In genomic region chr13:99500609-99501008, GRCm38 (mm10) we compare ENCODE assay signal across 14 mouse cellular contexts. TPM values are rescaled to one million over a fixed set of nuclear protein-coding genes. Genes with fewer than 3 reads are reported as not detected.
DNase-seq lines count a peak whose midpoint lies in the region; ATAC-seq and TF ChIP-seq lines count a peak whose summit lies in the region.
"Had no signal": no experiment of that assay in that cellular context is flagged by ENCODE, and none has a peak within 500 bp of the region (broad histone marks: within the 10 kb centered on the region; RNA-seq: fewer than 3 reads in every experiment).

No protein-coding gene starts in this region.

- H3K4me3 ChIP-seq in neural tube, embryonic 13.5 days = no peak overlapping the region
- H3K4me3 ChIP-seq in neural tube, embryonic 15.5 days (replicated peaks) = no peak overlapping the region
- no peak overlapping the region for H3K4me3 ChIP-seq in embryonic facial prominence, embryonic 13.5 days
- no peak overlapping the region for H3K4me3 ChIP-seq in hindbrain, embryonic 14.5 days (replicated peaks; ENCODE audit: low read length)
- H3K4me3 ChIP-seq in myocyte = no peak overlapping the region
- H3K4me3 ChIP-seq in stomach, postnatal 0 days (ENCODE audit: low read depth, low read length) = no peak overlapping the region
- H3K4me3 ChIP-seq in kidney, embryonic 14.5 days (ENCODE audit: low read length) = no peak overlapping the region
- H3K4me3 ChIP-seq: erythroblast, embryonic 14.5 days; heart, embryonic 12.5 days; liver, embryonic 15.5 days had no signal

- H3K4me1 ChIP-seq in neural tube, embryonic 13.5 days (replicated peaks) = peaks cover 69% of the 10 kb centered on the region
- H3K4me1 ChIP-seq in neural tube, embryonic 15.5 days = peaks cover 60% of the 10 kb centered on the region
- H3K4me1 ChIP-seq in embryonic facial prominence, embryonic 13.5 days = peaks cover 48% of the 10 kb centered on the region
- peaks cover 57% of the 10 kb centered on the region for H3K4me1 ChIP-seq in hindbrain, embryonic 14.5 days (replicated peaks; ENCODE audit: control insufficient read depth, insufficient read depth, low read length)
- H3K4me1 ChIP-seq in stomach, postnatal 0 days (replicated peaks; ENCODE audit: control insufficient read depth, insufficient read depth) = 0 out of 2 replicates have a peak, but pooled peaks cover 3% of the 10 kb centered on the region
- H3K4me1 ChIP-seq in kidney, embryonic 14.5 days (ENCODE audit: control insufficient read depth, insufficient read depth, low read length) = peaks cover 10% of the 10 kb centered on the region
- H3K4me1 ChIP-seq: liver, embryonic 15.5 days had no signal

- peak overlapping the region; percentile 49; the same call in 1 of the 2 replicates for H3K9ac ChIP-seq in neural tube, embryonic 13.5 days
- H3K9ac ChIP-seq in neural tube, embryonic 15.5 days (replicated peaks) = no peak overlapping the region
- 0 out of 2 replicates have a peak overlapping the region, but pooled peaks have one; percentile 4 for H3K9ac ChIP-seq in embryonic facial prominence, embryonic 13.5 days
- no peak overlapping the region for H3K9ac ChIP-seq in hindbrain, embryonic 14.5 days
- H3K9ac ChIP-seq in stomach, postnatal 0 days (ENCODE audit: low read length) = no peak overlapping the region
- no peak overlapping the region for H3K9ac ChIP-seq in kidney, embryonic 14.5 days (ENCODE audit: low read depth, low read length)
- H3K9ac ChIP-seq: heart, embryonic 12.5 days; liver, embryonic 15.5 days had no signal

- peaks cover 83% of the 10 kb centered on the region for H3K79me2 ChIP-seq in myocyte (ENCODE audit: control insufficient read depth, insufficient read depth)

- H3K27ac ChIP-seq in neural tube, embryonic 13.5 days (replicated peaks) = peak overlapping the region; percentile 78
- H3K27ac ChIP-seq in neural tube, embryonic 15.5 days (replicated peaks) = no peak overlapping the region
- H3K27ac ChIP-seq in embryonic facial prominence, embryonic 13.5 days = peak overlapping the region; percentile 33; the same call in 1 of the 2 replicates
- peak overlapping the region; percentile 62 for H3K27ac ChIP-seq in hindbrain, embryonic 14.5 days
- H3K27ac ChIP-seq in stomach, postnatal 0 days (replicated peaks) = no peak overlapping the region
- no peak overlapping the region for H3K27ac ChIP-seq in kidney, embryonic 14.5 days (ENCODE audit: low read depth, low read length)
- H3K27ac ChIP-seq: liver, embryonic 15.5 days had no signal

- peaks cover 34% of the 10 kb centered on the region for H3K36me3 ChIP-seq in neural tube, embryonic 13.5 days
- H3K36me3 ChIP-seq in neural tube, embryonic 15.5 days = peaks cover 8% of the 10 kb centered on the region
- H3K36me3 ChIP-seq in embryonic facial prominence, embryonic 13.5 days = no peaks in the 10 kb centered on the region
- H3K36me3 ChIP-seq in hindbrain, embryonic 14.5 days (replicated peaks; ENCODE audit: control insufficient read depth, insufficient read depth) = peaks cover 74% of the 10 kb centered on the region
- peaks cover 28% of the 10 kb centered on the region for H3K36me3 ChIP-seq in myocyte (ENCODE audit: control insufficient read depth, insufficient read depth)
- H3K36me3 ChIP-seq in stomach, postnatal 0 days (ENCODE audit: control insufficient read depth, insufficient read depth, low read length) = no peaks in the 10 kb centered on the region
- H3K36me3 ChIP-seq in kidney, embryonic 14.5 days (ENCODE audit: control insufficient read depth, insufficient read depth, low read length) = peaks cover 4% of the 10 kb centered on the region; the same call in 1 of the 2 replicates
- H3K36me3 ChIP-seq: liver, embryonic 15.5 days had no signal

- H3K9me3 ChIP-seq in neural tube, embryonic 13.5 days = no peaks in the 10 kb centered on the region
- H3K9me3 ChIP-seq in neural tube, embryonic 15.5 days (replicated peaks) = no peaks in the 10 kb centered on the region
- H3K9me3 ChIP-seq in embryonic facial prominence, embryonic 13.5 days = no peaks in the 10 kb centered on the region
- H3K9me3 ChIP-seq in hindbrain, embryonic 14.5 days (ENCODE audit: control insufficient read depth, low read length) = no peaks in the 10 kb centered on the region
- H3K9me3 ChIP-seq in stomach, postnatal 0 days (ENCODE audit: control insufficient read depth, low read length) = no peaks in the 10 kb centered on the region
- no peaks in the 10 kb centered on the region for H3K9me3 ChIP-seq in kidney, embryonic 14.5 days (ENCODE audit: control insufficient read depth, low read length)
- H3K9me3 ChIP-seq: heart, embryonic 12.5 days; liver, embryonic 15.5 days had no signal

- TF ChIP-seq EP300 in stomach, postnatal 0 days (optimal IDR thresholded peaks at IDR 0.05) = no peak

- no peak for ATAC-seq in neural tube, embryonic 13.5 days (ENCODE audit: low read depth)
- ATAC-seq in neural tube, embryonic 15.5 days (ENCODE audit: low FRiP score) = no peak
- no peak for ATAC-seq in embryonic facial prominence, embryonic 13.5 days (ENCODE audit: insufficient number of reproducible peaks, insufficient read depth, low FRiP score, low TSS enrichment, low read depth)
- 0 out of 2 replicates have a peak, but pooled peaks have one; percentile 14 for ATAC-seq in hindbrain, embryonic 14.5 days (ENCODE audit: low FRiP score)
- no peak for ATAC-seq in stomach, postnatal 0 days (ENCODE audit: low FRiP score, low TSS enrichment)
- ATAC-seq in kidney, embryonic 14.5 days (ENCODE audit: low FRiP score, low TSS enrichment) = no peak

- no peak for TF ChIP-seq POLR2A in myocyte (IDR thresholded peaks at IDR 0.05; ENCODE audit: insufficient read length, low read depth)

- no peak; the same call in 1 of the 2 replicates for TF ChIP-seq CTCF in stomach, postnatal 0 days (IDR thresholded peaks at IDR 0.05; ENCODE audit: low read depth)

- H3ac ChIP-seq in myocyte (ENCODE audit: control insufficient read depth, insufficient read length) = no peak overlapping the region

- 75% methylated on average over 3 of the region's 3 CpGs for WGBS in neural tube, embryonic 13.5 days
- WGBS in neural tube, embryonic 15.5 days = 65% methylated on average over 3 of the region's 3 CpGs
- 56% methylated on average over 3 of the region's 3 CpGs for WGBS in embryonic facial prominence, embryonic 13.5 days
- 68% methylated on average over 3 of the region's 3 CpGs for WGBS in hindbrain, embryonic 14.5 days
- WGBS in stomach, postnatal 0 days = 58% methylated on average over 3 of the region's 3 CpGs
- 72% methylated on average over 3 of the region's 3 CpGs for WGBS in kidney, embryonic 14.5 days

- H3K27me3 ChIP-seq in neural tube, embryonic 13.5 days = no peaks in the 10 kb centered on the region
- no peaks in the 10 kb centered on the region for H3K27me3 ChIP-seq in neural tube, embryonic 15.5 days (replicated peaks)
- H3K27me3 ChIP-seq in embryonic facial prominence, embryonic 13.5 days = no peaks in the 10 kb centered on the region
- no peaks in the 10 kb centered on the region for H3K27me3 ChIP-seq in hindbrain, embryonic 14.5 days (ENCODE audit: control insufficient read depth, insufficient read depth, low read length)
- H3K27me3 ChIP-seq in myocyte (ENCODE audit: control insufficient read depth, insufficient read depth, insufficient read length) = no peaks in the 10 kb centered on the region
- no peaks in the 10 kb centered on the region for H3K27me3 ChIP-seq in stomach, postnatal 0 days (ENCODE audit: control insufficient read depth, insufficient read depth, low read length)
- H3K27me3 ChIP-seq in kidney, embryonic 14.5 days (ENCODE audit: control insufficient read depth, insufficient read depth, low read length) = no peaks in the 10 kb centered on the region
- H3K27me3 ChIP-seq: heart, embryonic 12.5 days; liver, embryonic 15.5 days had no signal

- no peak for DNase-seq in hindbrain, embryonic 14.5 days (ENCODE audit: low spot score)
- no peak for DNase-seq in kidney, postnatal 36 days
- DNase-seq in stomach, postnatal 0 days (ENCODE audit: low spot score) = no peak
- DNase-seq: cerebellum, adult 11 months; lung, postnatal 4 days; thymus, adult 18-20 months had no signal

- peak overlapping the region; percentile 38; the same call in 1 of the 2 replicates for H3K4me2 ChIP-seq in neural tube, embryonic 13.5 days
- no peak overlapping the region for H3K4me2 ChIP-seq in neural tube, embryonic 15.5 days
- no peak overlapping the region for H3K4me2 ChIP-seq in embryonic facial prominence, embryonic 13.5 days
- peak overlapping the region; percentile 35 for H3K4me2 ChIP-seq in hindbrain, embryonic 14.5 days (replicated peaks)
- H3K4me2 ChIP-seq in myocyte (ENCODE audit: low read depth) = peak overlapping the region; percentile 76
- H3K4me2 ChIP-seq in stomach, postnatal 0 days (replicated peaks; ENCODE audit: low read depth) = no peak overlapping the region
- no peak overlapping the region for H3K4me2 ChIP-seq in kidney, embryonic 14.5 days (replicated peaks; ENCODE audit: low read depth, low read length)
- H3K4me2 ChIP-seq: heart, embryonic 12.5 days; liver, embryonic 15.5 days had no signal

TF ChIP-seq in myocyte, 11 proteins besides CTCF, POLR2A, EP300 and RAD21 (continues in another document):
- no peak for TF ChIP-seq MYOD1 (IDR thresholded peaks at IDR 0.05; ENCODE audit: control insufficient read depth in 1 of 3, insufficient read length in 2 of 3, low read depth in 2 of 3)
- no peak for TF ChIP-seq CEBPB (IDR thresholded peaks at IDR 0.05; ENCODE audit: insufficient read depth, poor library complexity, severe bottlenecking)
- TF ChIP-seq MAX (IDR thresholded peaks at IDR 0.05; ENCODE audit: low read depth) = no peak
- no peak for TF ChIP-seq TCF3 (IDR thresholded peaks at IDR 0.05; ENCODE audit: insufficient read length, low read depth)
- no peak for TF ChIP-seq USF1 (IDR thresholded peaks at IDR 0.05; ENCODE audit: low read depth)
- no peak for TF ChIP-seq E2F4 (IDR thresholded peaks at IDR 0.05; ENCODE audit: insufficient read depth)
- TF ChIP-seq REST (IDR thresholded peaks at IDR 0.05; ENCODE audit: insufficient read depth, insufficient read length) = no peak
- TF ChIP-seq POLR2AphosphoS2 (IDR thresholded peaks at IDR 0.05; ENCODE audit: insufficient read length, low read depth) = no peak
- no peak for TF ChIP-seq SRF (IDR thresholded peaks at IDR 0.05; ENCODE audit: control insufficient read depth, insufficient read length, low read depth)
- no peak for TF ChIP-seq MYOG (IDR thresholded peaks at IDR 0.05; ENCODE audit: control insufficient read depth in 1 of 3, insufficient read depth in 1 of 3, insufficient read length in 2 of 3, low read depth in 2 of 3)

RNA-seq across cellular contexts. Expression of gene Map1b, which starts 15.7 kb away (rescaled TPM):
- 1,780 and 1,799 TPM in 2 replicates for polyA plus RNA-seq in neural tube, embryonic 13.5 days (2015; fragmentation: Nextera tagmentation; extraction: Ambion mirVana)
- 1,470 and 1,697 TPM in 2 replicates for polyA plus RNA-seq in neural tube, embryonic 15.5 days (2015; fragmentation: Nextera tagmentation; extraction: Ambion mirVana)
- polyA plus RNA-seq in embryonic facial prominence, embryonic 13.5 days (2015; fragmentation: Nextera tagmentation; extraction: Ambion mirVana) = 176 and 193 TPM in 2 replicates
- 2,185 and 2,283 TPM in 2 replicates for polyA plus RNA-seq in hindbrain, embryonic 14.5 days (2014; fragmentation: Nextera tagmentation; extraction: Ambion mirVana)
- 40.6 TPM for polyA plus RNA-seq in myocyte (2012; fragmentation: generic; extraction: Trizol)
- 54.1 and 63.8 TPM in 2 replicates for polyA plus RNA-seq in stomach, postnatal 0 days (2015; fragmentation: Nextera tagmentation; extraction: Ambion mirVana)
- polyA plus RNA-seq in kidney, embryonic 14.5 days (2014; fragmentation: Nextera tagmentation; extraction: Ambion mirVana) = 44.2 and 55.1 TPM in 2 replicates
- polyA plus RNA-seq: erythroblast, embryonic 14.5 days had no signal

Comparison
In these comparisons a context has a peak if more than half of its experiments do, and no peak if none do; other contexts are left out.
1. H3K27ac ChIP-seq: peak in neural tube, embryonic 13.5 days (single experiment), embryonic facial prominence, embryonic 13.5 days (single experiment) and hindbrain, embryonic 14.5 days (single experiment); none in neural tube, embryonic 15.5 days (single experiment), stomach, postnatal 0 days (single experiment) and kidney, embryonic 14.5 days (single experiment).
2. H3K4me2 ChIP-seq: peak in neural tube, embryonic 13.5 days (single experiment), hindbrain, embryonic 14.5 days (single experiment) and myocyte (single experiment); none in neural tube, embryonic 15.5 days (single experiment), embryonic facial prominence, embryonic 13.5 days (single experiment), stomach, postnatal 0 days (single experiment) and kidney, embryonic 14.5 days (single experiment).
3. H3K9ac ChIP-seq: peak in neural tube, embryonic 13.5 days (single experiment) and embryonic facial prominence, embryonic 13.5 days (single experiment); none in neural tube, embryonic 15.5 days (single experiment), hindbrain, embryonic 14.5 days (single experiment), stomach, postnatal 0 days (single experiment) and kidney, embryonic 14.5 days (single experiment).